Mouse (Mus musculus) common myeloid progenitor, adult 5-6 weeks (primary cell): Measurements from ENCODE around the gene Ntrk2. TPM values are rescaled to one million over a fixed set of nuclear protein-coding genes. Genes with fewer than 3 reads are reported as not detected.

ENCODE experiments used
- ATAC-seq: replicated peaks from 2 replicates; pipeline ENCODE4 v1.8.0; 2016; ENCODE audit warnings: low read depth, mild to moderate bottlenecking, moderate TSS enrichment, inconsistent platforms; ENCODE audit not compliant: poor library complexity, severe bottlenecking
- total RNA-seq: library from RNA; stranded (forward); fragments of 200-1000, 187-1606 nt; gene quantifications from 2 replicates; pipeline ENCODE4 v1.2.3, GENCODE M21; 2017

The Ntrk2 gene
- total RNA-seq, 1 experiment from 2014 or later: not detected

DNA sequence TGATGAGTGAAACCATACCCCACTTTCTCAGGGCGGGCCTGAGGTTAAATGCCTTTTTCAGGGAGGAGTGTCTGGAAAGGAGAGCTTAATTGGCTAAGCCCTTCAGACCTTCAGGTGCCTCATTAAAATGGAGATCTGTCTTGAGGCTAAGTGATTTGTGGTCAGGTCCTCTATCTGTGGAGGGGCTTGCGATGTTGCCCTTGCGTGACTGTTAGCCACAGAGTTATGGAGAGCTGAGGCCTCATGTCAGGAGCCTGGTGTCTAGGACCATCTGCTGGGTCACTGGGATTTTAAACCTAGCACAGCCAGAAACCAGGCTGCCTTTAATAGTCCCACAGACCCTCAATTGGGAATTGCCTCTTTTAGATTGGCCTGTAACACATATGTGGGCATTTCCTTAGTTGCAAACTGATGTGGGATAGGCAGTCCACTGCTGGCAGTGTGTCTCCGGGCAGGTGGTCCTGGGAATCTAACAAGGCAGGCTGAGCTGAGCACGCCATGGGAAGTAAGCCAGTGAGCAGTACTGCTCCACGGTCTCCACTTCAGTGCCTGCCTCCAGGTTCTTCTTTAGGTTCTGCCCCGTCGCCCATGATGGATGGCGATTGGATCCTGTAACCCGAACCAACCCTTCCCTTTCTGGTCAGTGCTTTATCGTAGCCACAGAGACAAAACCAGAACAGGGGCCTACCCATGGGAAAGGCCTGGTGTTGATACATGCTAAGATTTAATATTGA, 152.0 kb downstream of the Ntrk2 start:
- no peak for ATAC-seq

DNA sequence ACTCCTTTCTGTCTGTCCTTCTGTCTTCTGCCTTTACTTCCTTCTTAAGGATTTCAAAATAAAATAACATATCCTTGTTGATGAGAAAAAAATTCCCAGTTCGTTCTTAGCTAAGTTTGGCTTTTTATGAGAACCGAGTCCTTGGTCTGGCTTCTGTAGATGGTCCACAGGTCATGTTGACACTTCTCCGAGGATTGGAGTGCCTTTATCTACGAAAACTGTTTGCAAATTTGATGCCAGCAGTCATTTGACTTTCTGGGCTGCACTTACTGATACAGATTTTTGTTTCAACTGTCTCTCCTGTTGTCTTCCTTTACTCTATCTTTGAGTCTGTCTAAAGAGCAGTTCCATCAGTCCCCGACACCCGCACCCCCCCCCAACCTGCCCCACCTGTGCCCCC, 154.0 kb downstream of the Ntrk2 start:
- ATAC-seq: no peak

DNA sequence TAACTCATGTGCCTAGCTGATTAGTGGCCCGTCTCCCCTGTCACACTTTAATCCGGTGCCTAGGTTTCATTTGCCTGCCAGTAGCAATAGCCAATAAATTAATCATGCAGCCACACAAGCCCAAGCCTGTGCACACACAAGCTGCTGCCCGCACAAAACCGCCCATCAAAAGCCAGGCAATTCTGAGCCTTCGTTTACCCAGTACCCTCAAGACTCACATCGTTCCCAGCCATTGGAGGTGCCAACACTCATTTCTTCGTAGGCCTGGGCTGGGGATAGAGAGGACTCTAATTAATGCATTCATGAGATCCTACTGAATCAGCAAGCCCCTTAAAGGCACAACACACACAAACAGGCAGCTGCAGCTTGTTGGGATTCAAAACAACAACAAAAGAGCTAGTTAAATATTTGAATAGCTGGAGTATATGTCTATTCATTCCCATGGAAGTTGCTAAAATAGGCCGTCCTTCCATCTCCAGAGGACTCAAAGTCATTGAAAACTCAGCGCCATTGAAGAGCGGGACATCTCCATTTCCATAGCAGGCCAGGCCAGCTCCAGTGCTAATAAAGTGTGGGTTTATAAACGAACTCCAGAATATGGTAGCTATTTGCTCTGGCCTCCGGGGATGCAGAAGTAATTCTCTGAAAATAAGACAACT, 158.5 kb downstream of the Ntrk2 start:
- no peak for ATAC-seq

DNA sequence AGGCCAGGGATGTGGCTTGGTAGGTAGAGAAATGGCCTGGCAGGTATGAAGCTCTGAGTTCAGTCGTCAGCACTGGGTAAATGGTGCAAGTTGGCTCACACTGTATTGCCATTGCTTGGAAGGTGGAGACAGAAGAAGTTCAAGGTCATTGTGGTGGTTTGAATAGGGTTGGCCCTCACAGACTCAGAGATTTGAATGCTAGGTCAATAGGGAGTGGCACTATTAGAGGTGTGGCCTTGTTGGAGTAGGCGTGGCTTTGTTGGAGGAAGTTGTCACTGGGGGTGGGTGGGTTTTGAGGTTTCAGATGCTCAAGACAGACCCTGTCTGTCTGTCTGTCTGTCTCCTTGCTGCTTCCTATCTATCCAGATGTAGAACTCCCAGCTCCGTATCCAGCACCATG, 159.5 kb downstream of the Ntrk2 start:
- ATAC-seq: no peak

DNA sequence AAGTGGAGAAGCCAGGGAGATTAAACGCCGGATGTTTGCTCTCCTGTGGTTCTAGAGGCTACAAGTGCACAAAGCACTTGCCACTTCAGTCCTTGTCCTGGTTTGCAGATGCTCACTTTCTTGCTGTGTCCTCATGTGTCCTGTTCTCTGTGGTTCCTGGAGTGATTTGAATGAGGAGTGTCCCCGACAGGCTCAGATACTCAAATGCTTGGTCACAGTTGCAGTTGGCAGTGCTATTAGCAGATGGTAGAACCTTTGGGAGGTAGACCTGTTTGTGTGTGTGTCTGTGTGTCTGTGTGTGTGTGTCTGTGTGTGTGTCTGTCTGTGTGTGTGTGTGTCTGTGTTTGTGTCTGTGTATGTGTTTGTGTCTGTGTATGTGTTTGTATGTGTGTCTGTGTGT, 160.1 kb downstream of the Ntrk2 start:
- no peak for ATAC-seq

DNA sequence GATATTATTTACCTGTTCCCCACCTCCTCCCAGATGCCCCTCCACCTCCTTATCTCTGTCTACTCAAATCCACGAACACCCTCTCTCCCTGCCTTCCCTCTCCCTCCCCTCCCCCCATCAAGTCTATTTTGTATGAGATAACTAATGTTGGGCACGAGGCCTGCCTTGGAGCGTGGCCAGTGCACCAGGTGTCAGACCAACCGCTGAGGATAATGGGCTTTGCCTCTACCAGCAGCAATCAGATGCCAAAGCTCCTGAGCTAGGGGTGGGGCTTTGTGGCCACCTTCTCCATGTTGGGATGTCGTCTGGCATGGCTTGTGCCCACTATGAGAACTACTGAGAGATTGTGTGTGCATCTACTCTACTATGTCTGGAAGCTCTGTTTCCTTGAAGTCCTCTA, 161.8 kb downstream of the Ntrk2 start:
- no peak for ATAC-seq

DNA sequence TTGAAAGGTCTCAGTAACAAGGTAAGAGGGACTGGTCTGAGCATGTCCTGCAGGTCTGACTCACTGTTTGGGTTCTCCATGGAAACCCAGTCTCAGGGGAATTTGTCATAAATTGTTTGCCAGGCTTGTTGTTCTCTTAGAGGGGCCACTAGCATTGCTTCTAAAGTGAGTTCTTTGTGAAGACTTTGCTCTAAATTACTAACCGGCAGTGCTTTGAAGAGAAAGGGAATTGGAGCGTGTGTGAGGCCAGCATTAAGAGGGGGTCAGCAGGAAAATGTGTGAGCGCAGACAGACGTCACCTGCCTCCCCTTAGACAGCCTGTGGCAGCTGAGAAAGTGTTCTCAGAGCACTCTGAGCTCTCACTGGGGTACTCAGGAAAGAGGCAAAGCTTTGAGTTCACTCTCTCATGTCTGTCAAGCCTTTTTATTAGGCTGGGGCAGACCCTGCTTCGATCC, 165.1 kb downstream of the Ntrk2 start:
- ATAC-seq: no peak

DNA sequence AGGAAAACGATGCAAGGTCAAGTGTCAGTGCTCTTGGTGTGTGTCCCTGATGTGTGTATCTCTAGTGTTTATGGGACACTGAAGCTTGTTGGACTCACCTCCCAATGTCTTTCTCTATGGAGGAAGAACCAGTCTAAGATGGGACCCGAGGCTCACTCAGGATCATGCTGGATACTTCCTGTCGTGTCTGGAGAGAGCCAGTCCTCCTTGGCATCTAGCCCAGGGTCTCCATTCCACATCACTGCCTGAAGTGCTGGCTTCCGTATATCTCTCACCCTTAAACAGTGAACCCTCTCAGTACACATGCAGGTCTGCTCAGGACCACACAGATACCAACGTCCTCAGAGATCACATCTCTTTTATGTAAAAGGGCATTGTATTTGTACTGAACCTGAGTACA, 166.1 kb downstream of the Ntrk2 start:
- ATAC-seq: no peak

DNA sequence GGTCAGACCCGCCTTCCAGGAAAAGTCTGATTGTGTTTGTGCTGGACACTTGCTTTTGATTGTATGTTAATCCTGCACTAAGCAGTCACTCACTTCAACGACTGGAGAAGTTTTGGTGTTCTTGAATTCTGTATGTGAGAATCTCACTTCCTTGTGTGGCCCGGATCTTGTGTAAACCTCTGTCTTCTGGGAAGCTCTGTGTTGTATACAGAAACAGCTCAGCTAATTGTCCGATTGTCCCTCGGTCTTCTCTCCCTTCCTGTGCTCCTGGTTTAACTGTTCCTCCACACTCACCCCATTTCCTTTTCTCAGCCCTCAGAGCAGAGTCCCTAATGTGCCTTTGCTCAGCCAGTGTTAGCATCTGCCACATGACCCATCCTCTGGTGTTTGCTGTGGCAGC, 190.1 kb downstream of the Ntrk2 start:
- no peak for ATAC-seq

DNA sequence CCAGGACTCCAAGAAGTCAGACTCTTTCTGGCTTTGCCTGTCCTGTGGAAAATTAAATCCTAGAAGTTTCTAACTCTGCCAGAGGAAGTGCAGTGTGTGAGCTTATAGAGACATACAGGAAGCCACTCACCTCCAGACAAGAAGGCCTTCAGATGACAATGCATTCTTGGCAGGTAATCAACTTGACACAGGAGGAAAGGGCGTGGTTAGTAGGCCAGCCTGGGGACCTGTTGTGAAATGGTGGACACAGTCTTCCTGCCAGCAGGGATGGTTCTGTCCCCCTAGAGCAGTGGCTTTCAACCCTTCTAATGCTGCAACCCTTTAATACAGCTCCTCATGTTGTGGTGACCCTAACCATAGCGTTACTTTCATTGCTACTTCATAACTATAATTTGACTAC, 191.4 kb downstream of the Ntrk2 start:
- ATAC-seq: peak; percentile 63

DNA sequence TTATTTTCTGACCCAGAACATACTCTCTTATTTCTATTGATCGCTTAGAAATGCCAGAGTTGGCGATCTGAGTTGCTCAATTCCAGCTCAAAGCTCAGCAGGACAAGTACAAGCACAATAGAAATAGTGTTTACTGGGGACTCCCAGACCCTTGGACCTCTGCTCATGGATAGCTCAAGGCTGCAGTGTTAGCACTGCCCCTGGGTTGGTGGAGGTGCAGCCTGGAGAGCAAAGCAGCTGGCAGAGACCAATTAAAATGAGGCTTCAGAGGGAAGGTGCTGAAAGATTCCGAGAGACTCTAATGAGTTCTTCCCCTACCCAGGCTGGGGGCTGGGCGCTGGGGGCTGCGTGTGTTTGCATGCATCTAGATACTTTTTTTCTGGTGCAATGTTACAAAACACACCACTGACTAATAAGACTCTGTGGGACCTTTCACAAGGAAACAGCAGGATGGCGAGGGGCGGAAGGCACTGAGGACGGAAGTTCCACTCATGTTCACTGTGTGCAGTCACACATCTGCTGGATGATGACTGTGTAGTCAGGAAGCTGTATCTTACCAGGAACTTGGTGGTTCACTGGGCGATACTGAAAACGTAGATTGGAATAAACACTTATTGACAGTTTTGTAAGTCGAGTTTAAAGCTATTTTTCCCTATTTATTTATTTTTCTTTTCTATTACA, 193.1 kb downstream of the Ntrk2 start:
- peak; percentile 74 for ATAC-seq

DNA sequence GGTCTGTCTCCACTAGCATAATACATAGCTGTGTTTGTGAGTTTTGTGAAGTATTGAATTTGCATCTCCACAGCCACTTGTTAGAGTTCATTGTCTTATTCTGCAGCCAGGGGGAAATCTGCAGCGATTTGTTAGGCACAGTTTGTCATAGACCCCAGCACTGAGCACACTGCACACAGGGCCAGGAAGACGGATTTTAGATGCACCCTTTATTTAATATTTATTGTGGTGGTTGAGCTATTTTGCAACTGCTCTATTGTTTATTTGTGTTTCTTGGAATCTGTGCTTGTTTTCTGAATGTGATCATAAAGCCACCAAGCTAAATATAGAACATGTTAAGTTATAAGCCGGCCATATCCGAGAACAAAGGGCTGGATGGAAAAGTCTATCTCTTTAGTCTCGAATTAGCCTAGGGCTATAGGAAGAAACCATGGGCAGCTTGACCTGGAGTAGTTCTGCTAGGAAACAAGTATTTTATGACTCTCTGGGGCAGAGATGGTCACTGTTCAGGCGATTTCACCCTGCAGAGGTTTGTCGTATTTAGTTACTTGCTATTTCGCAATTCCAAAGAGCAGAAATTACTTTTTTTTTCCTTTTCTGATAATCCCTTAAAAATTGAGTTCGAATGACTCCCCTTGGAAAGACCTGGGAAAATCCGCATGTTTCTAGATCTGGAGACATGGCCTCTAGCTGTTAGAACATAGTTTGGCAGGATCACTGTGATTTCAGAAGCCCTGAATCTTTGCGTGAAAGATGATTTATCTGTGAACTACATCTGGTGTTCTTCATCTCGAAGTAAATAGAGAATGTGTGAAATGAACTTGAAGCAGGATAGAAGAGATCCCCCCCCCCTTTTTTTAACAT, 196.8 kb downstream of the Ntrk2 start:
- no peak for ATAC-seq

DNA sequence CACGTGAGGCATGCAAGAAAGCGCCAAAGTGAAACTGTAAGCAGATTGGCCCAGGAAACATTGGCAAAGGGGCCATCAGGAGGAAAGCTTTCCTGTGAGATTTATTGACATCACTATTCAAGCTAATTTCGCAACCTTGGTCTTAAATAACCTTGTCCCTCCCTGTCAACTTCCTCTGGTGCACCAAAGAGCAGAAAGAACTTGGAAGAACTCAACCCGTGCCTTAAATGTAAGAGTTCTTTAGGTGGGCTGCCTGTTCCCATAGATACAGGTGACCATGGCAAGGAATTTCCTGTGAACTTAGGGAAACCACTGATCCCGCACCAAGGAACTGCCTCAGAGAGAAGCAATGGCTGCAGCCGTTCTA, 197.4 kb downstream of the Ntrk2 start:
- peak; percentile 70 for ATAC-seq

DNA sequence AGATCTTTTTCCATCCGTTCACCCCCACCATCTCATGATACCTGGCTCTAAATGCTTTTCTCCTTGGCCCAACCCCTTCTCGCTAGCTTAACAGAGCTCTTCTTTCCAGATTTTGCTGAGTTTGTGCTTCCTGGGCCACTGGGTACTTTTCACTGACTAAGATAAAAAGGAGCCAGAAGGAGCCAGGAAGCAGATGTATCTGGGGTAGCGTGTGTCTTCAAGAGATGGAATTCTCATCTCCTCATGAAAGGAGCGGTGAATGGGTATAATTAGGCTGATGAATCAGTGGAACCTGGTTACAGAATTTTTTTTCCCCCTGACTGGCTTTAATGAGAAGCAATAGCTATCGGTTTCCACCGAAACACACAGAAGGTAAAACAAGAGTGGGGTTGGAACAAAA, 198.2 kb downstream of the Ntrk2 start:
- no peak for ATAC-seq

DNA sequence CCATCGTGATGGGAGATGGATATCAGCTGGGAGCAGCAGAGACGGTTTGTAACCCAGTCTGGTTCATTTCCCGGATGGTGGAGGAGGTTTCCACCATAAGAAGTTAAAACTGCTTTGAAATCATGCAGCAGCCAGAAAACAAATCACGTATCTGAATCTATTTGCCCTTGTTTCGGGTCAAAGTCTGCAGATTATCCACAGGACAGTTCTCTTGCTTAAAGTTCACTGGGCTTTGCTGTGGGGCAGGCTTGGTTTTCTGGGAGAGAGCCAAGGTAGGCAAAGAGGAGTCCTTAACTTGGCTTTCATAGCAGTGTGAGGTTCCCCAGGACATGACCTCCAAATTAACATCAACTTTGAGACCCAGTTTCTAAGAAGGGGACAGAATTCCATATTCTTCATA, 203.5 kb downstream of the Ntrk2 start:
- no peak for ATAC-seq

DNA sequence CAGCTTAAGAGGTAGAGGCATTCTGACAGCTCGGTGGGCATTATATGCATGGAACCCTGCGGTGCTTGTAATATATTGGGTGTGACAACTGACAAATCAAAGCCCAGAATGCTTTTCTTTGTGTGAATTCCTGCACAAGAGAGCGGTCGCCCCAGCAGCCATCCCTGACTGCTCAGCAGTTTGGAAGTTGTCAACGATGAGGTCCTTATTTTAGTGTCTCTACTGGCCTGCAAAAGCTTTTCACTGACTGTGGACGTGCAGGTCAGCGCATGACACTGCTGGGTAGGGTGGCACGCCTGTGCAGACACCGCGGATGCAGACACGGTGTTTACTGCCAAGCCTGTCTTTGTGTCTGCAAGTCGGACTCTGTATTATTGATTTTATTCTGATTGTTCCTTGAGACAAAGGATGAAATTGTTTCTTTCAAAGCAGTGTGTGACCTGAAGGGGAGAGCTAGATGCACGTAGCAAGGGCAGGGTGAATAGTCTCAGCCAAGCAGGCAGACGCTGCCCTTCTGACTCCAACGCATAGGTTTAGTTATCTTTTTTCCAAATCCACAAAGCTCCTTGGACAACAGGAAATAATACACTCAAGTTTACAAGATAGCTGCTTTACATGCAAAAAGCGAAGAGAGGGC, 204.6 kb downstream of the Ntrk2 start:
- ATAC-seq: no peak

DNA sequence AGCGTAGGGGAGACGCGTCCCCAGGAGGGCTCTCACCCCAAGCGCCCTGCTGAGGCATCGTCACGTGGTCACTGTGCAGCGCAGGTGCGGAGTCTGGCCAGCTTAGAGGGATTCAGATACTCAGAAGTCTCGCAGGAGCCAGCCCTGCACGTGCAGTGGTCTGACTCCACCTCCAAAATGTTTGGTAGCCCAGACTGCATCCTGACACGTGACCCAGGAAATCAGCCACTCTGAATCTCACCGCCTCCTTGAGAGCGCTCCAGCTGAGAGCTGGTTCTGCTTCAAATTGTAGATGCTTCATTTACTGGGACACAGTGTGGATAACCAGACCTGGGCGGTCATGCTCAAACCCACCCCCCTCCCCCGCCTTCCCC, 205.1 kb downstream of the Ntrk2 start:
- ATAC-seq: peak; percentile 92

DNA sequence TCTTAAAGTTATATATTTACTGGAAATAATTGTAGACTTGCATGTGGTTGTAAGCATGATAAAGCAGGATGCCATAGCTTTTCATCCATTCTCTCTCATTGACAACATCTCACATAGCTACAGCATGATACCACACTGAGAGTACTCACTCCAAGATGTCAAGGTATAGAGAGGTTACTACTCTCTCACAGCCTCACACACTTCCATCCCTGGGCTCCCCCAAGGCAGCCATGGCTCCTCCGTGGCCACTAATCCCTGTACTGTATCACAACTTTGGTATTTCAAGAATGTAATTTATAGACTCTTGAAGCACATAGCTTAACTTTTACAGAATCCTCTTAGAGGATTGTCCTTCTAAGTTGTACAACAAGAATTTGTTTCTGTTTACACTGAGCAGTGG, 209.0 kb downstream of the Ntrk2 start:
- ATAC-seq: no peak

DNA sequence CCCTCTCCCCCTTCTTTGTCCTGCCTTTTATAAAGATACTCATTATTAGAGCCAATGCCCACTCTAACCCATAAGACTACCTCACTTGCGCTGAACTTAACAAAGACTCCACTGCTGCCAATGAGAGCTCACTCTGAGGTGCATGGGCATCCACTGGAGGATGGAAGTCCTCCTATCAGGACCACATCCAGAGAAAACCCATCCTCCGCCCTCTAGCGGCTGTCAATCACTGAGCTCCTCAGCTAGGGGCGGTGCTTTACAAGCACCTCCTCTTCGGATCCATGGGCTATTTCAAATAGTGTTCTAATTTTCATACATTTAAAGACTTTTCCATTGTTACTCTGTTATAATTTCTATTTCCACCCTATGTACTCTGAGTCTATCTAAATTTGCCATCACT, 210.8 kb downstream of the Ntrk2 start:
- ATAC-seq: no peak
